Mouse (Mus musculus) ES-E14 (cell line): Measurements from ENCODE around the gene A430033K04Rik.

Experiments used
- ZC3H11A ChIP-seq: IDR thresholded peaks from 2 replicates; pipeline ENCODE4 v1.6.1; 2012; ENCODE audit warnings: low read depth, mild to moderate bottlenecking, inconsistent platforms, low read length, borderline replicate concordance
- ZNF384 ChIP-seq: IDR thresholded peaks from 2 replicates; pipeline ENCODE4 v1.6.1; 2012; ENCODE audit warnings: low read depth, low read length, inconsistent platforms

- TF ChIP-seq ZC3H11A (no peak), ZNF384 (no peak)
Observed at GRCm38 (mm10) chr5:138656477-138657156, 34.0 kb downstream of the A430033K04Rik start.
